Comparison of ENCODE assay signal across 8 mouse cellular contexts in the genomic region with DNA sequence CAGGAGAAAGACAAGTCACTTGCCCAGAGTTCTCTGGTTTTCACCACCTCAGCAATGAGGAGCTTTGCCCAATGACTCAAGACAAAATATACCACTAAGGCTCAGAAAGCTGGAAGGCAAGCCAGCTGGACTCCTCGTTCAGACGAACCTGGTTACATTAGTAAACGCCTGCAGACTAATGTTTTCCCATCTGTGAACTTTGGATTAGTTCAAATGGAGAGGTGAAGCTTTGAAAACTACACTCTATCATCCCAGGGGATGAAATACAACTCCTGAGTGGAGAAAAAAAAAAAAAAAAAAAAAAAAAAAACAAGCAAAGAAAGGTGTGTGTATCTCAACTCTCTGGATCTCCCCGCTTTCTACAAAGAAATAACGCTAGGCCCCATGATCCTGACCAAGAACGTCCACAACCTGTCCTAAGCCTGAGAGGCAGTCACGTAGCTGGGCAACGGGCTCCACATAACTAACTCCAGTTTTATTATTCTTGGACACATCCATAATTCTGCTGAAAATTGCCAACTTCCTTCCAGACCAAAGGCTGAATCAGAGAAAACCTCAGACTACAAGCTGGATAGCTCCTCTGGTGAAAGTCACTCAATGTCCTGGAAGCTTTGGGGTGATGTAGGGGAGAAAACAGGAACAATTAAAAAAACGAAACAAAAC. TPM values are rescaled to one million over a fixed set of nuclear protein-coding genes. Genes with fewer than 3 reads are reported as not detected.
DNase-seq lines count a peak whose midpoint lies in the region; ATAC-seq and TF ChIP-seq lines count a peak whose summit lies in the region.

No protein-coding gene starts in this region.

- H3K4me2 ChIP-seq in intestine, embryonic 16.5 days (ENCODE audit: low read depth, low read length) = peak overlapping the region; percentile 96
- peak overlapping the region; percentile 76 for H3K4me2 ChIP-seq in neural tube, embryonic 14.5 days (ENCODE audit: low read depth, low read length)

- no peak for TF ChIP-seq POLR2A in liver, adult 2 months (IDR thresholded peaks at IDR 0.05; ENCODE audit: extremely low read depth, insufficient read depth, low read length)

- H3K4me3 ChIP-seq in liver, adult 2 months (ENCODE audit: insufficient read depth, low read depth, low read length) = no peak overlapping the region
- H3K4me3 ChIP-seq in intestine, embryonic 16.5 days (ENCODE audit: low read length) = peak overlapping the region; percentile 77
- H3K4me3 ChIP-seq in neural tube, embryonic 14.5 days (ENCODE audit: low read depth, low read length) = peak overlapping the region; percentile 73

- no peaks in the 10 kb centered on the region for H3K36me3 ChIP-seq in liver, adult 2 months (ENCODE audit: control insufficient read depth, insufficient read depth, low read length)
- H3K36me3 ChIP-seq in intestine, embryonic 16.5 days (ENCODE audit: control insufficient read depth, insufficient read depth, low read length) = no peaks in the 10 kb centered on the region
- H3K36me3 ChIP-seq in neural tube, embryonic 14.5 days (ENCODE audit: control insufficient read depth, insufficient read depth, low read length) = no peaks in the 10 kb centered on the region

- H3K9me3 ChIP-seq in intestine, embryonic 16.5 days (ENCODE audit: control insufficient read depth, low read length) = no peaks in the 10 kb centered on the region
- H3K9me3 ChIP-seq in neural tube, embryonic 14.5 days (ENCODE audit: control insufficient read depth, low read length) = no peaks in the 10 kb centered on the region

- peak; percentile 57 for DNase-seq in liver, adult 2 months (ENCODE audit: extremely low read depth, low read depth, low spot score)
- DNase-seq in liver = no peak
- peak; percentile 11 for DNase-seq in embryo, embryonic 11 days
- DNase-seq in thymus, postnatal 4 days = no peak
- DNase-seq in layer of hippocampus, adult 18-20 months (ENCODE audit: low spot score in 2 of 2) = no peak

- no peak overlapping the region for H3K27ac ChIP-seq in liver, adult 2 months (replicated peaks; ENCODE audit: insufficient read depth, low read depth, low read length)
- H3K27ac ChIP-seq in intestine, embryonic 16.5 days (ENCODE audit: low read length) = no peak overlapping the region
- H3K27ac ChIP-seq in neural tube, embryonic 14.5 days (ENCODE audit: low read depth, low read length) = no peak overlapping the region; the same call in 1 of the 2 replicates

- no peak overlapping the region for H3K9ac ChIP-seq in liver, adult 2 months (ENCODE audit: low read depth, low read length)
- peak overlapping the region; percentile 84; the same call in 1 of the 2 replicates for H3K9ac ChIP-seq in intestine, embryonic 16.5 days (ENCODE audit: low read depth, low read length)
- peak overlapping the region; percentile 81 for H3K9ac ChIP-seq in neural tube, embryonic 14.5 days (replicated peaks; ENCODE audit: low read depth, low read length)

- peaks cover 2% of the 10 kb centered on the region; the same call in 1 of the 2 replicates for H3K4me1 ChIP-seq in liver, adult 2 months (ENCODE audit: control insufficient read depth, insufficient read depth, low read length)
- peaks cover 6% of the 10 kb centered on the region; the same call in 1 of the 2 replicates for H3K4me1 ChIP-seq in intestine, embryonic 16.5 days (ENCODE audit: control insufficient read depth, insufficient read depth, low read length)
- H3K4me1 ChIP-seq in neural tube, embryonic 14.5 days (ENCODE audit: control insufficient read depth, insufficient read depth, low read length) = peaks cover 7% of the 10 kb centered on the region

- no peak for ATAC-seq in intestine, embryonic 16.5 days
- no peak for ATAC-seq in neural tube, embryonic 14.5 days (ENCODE audit: low read depth)
- no peak for ATAC-seq in frontal cortex, adult (ENCODE audit: low TSS enrichment)

- no peaks in the 10 kb centered on the region for H3K79me2 ChIP-seq in liver, adult 2 months (ENCODE audit: control insufficient read depth, insufficient read depth, low read length)

- TF ChIP-seq CTCF in liver, adult 2 months (IDR thresholded peaks at IDR 0.05; ENCODE audit: low read depth, low read length) = no peak

- H3K27me3 ChIP-seq in liver, adult 2 months (ENCODE audit: control insufficient read depth, insufficient read depth, low read length) = no peaks in the 10 kb centered on the region
- no peaks in the 10 kb centered on the region for H3K27me3 ChIP-seq in intestine, embryonic 16.5 days (replicated peaks; ENCODE audit: control insufficient read depth, insufficient read depth, low read length)
- H3K27me3 ChIP-seq in neural tube, embryonic 14.5 days (ENCODE audit: control insufficient read depth, insufficient read depth, low read length) = no peaks in the 10 kb centered on the region

- WGBS in liver, adult 2 months = 34% methylated on average over 9 of the region's 9 CpGs
- 47% methylated on average over 9 of the region's 9 CpGs for WGBS in intestine, embryonic 16.5 days
- 39% methylated on average over 9 of the region's 9 CpGs for whole genome bisulfite sequencing in neural tube, embryonic 14.5 days

RNA-seq across cellular contexts. Expression of gene Slc1a4, which starts 1.4 kb away (rescaled TPM):
- 1.8 and 3.5 TPM in 2 replicates for total RNA-seq in liver, adult 2 months (2014; rRNA removed)
- 3.3 and 5.0 TPM in 2 replicates for polyA plus RNA-seq in liver, adult 2 months (2012; rRNA removed)
- 11.2 and 11.9 TPM in 2 replicates for polyA plus RNA-seq in intestine, embryonic 16.5 days (2015; fragmentation: Nextera tagmentation; extraction: Ambion mirVana)
- polyA plus RNA-seq in neural tube, embryonic 14.5 days (2014; fragmentation: Nextera tagmentation; extraction: Ambion mirVana) = 56.9 and 63.6 TPM in 2 replicates
- total RNA-seq in layer of hippocampus, adult 18-20 months (2021) = 10 to 100 TPM; 37.1 to 38.7 TPM

Comparison
In these comparisons a context has a peak if more than half of its experiments do, and no peak if none do; other contexts are left out.
1. DNase-seq: peak in liver, adult 2 months (single experiment) and embryo, embryonic 11 days (single experiment); none in liver (single experiment), thymus, postnatal 4 days (single experiment) and layer of hippocampus, adult 18-20 months (0 of 2).